Mouse (Mus musculus) ES-Bruce4 (cell line): Measurements from ENCODE around the gene Grn.

Experiments
- CTCF ChIP-seq: IDR thresholded peaks from one replicate; pipeline ENCODE4 v1.8.1; 2011; ENCODE audit warnings: low read depth, low read length
- EP300 ChIP-seq: IDR thresholded peaks from 2 replicates; pipeline ENCODE4 v1.6.1; 2011; ENCODE audit warnings: low read depth, low read length; ENCODE audit not compliant: insufficient read depth
- POLR2A ChIP-seq: IDR thresholded peaks from one replicate; pipeline ENCODE4 v1.8.1; 2011; ENCODE audit warnings: low read length; ENCODE audit not compliant: insufficient read depth

- TF ChIP-seq POLR2A, result no peak
- TF ChIP-seq CTCF, result no peak
- no peak for TF ChIP-seq EP300
Observed at GRCm38 (mm10) chr11:102449043-102450008, 19.2 kb downstream of the Grn start.
